Mouse (Mus musculus) lung, adult 2 months (tissue): ENCODE measurements around the gene Aim2.

Source experiments
- CTCF ChIP-seq: fragments of 200-500 bp; IDR thresholded peaks from 2 replicates; pipeline ENCODE4 v1.5.1; 2011; ENCODE audit warnings: mild to moderate bottlenecking, low read length, control low read depth; ENCODE audit not compliant: insufficient read depth
- POLR2A ChIP-seq: fragments of 200-500 bp; IDR thresholded peaks from 2 replicates; pipeline ENCODE4 v1.6.1; 2011; ENCODE audit warnings: low read depth, mild to moderate bottlenecking, control low read depth, low read length, borderline replicate concordance; ENCODE audit errors: extremely low read depth

DNA sequence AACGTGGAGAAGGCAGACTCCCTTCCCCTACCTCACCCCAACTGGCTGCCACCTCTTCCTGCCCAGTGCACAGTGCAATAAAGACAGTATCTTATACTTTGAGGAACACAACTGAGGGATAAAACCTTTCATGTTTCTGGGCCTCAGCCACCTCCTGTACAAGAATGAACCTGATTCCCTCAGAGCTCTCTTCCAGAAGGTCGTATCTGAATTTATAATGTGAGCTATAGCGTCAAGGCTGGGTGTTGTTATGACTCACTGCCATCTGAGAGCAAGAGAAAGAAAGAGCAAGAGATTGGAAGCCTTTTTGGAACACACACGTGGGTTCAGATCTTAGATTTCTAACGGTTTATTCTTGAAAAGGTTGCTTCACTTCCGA is 28.4 kb upstream of the Aim2 start:
- TF ChIP-seq POLR2A (no peak), CTCF (no peak)
